Mouse (Mus musculus) ES-Bruce4 (cell line): ENCODE results near the gene Ece2. TPM values are rescaled to one million over a fixed set of nuclear protein-coding genes. Genes with fewer than 3 reads are reported as not detected.

Source experiments
- H3K27ac ChIP-seq: 2 replicates; pipeline ENCODE4 v1.5.1; 2012; ENCODE audit warnings: low read length, inconsistent platforms; ENCODE audit not compliant: insufficient read depth
- H3K27me3 ChIP-seq: 2 replicates; pipeline ENCODE4 v1.6.1; 2012; ENCODE audit warnings: mild to moderate bottlenecking, low read length, inconsistent platforms; ENCODE audit not compliant: control insufficient read depth, poor library complexity, insufficient read depth, severe bottlenecking
- H3K36me3 ChIP-seq: 2 replicates; pipeline ENCODE4 v1.6.1; 2012; ENCODE audit warnings: inconsistent platforms, mild to moderate bottlenecking, low read length, moderate library complexity; ENCODE audit not compliant: control insufficient read depth, poor library complexity, insufficient read depth, severe bottlenecking
- H3K4me1 ChIP-seq: one replicate; pipeline ENCODE4 v1.8.1; 2011; ENCODE audit warnings: low read length; ENCODE audit not compliant: control insufficient read depth, insufficient read depth
- H3K4me3 ChIP-seq: 2 replicates; pipeline ENCODE4 v1.5.1; 2011; ENCODE audit warnings: low read depth, mild to moderate bottlenecking, low read length
- H3K9ac ChIP-seq: 2 replicates; pipeline ENCODE4 v1.6.1; 2012; ENCODE audit warnings: low read depth, mild to moderate bottlenecking, inconsistent platforms; ENCODE audit not compliant: poor library complexity, severe bottlenecking
- H3K9me3 ChIP-seq: replicated peaks from 2 replicates; pipeline ENCODE4 v1.6.1; 2012; ENCODE audit warnings: mild to moderate bottlenecking, low read length, inconsistent platforms; ENCODE audit not compliant: control insufficient read depth, poor library complexity, insufficient read depth, severe bottlenecking
- CTCF ChIP-seq: IDR thresholded peaks from one replicate; pipeline ENCODE4 v1.8.1; 2011; ENCODE audit warnings: low read depth, low read length
- EP300 ChIP-seq: IDR thresholded peaks from 2 replicates; pipeline ENCODE4 v1.6.1; 2011; ENCODE audit warnings: low read depth, low read length; ENCODE audit not compliant: insufficient read depth
- POLR2A ChIP-seq: IDR thresholded peaks from one replicate; pipeline ENCODE4 v1.8.1; 2011; ENCODE audit warnings: low read length; ENCODE audit not compliant: insufficient read depth
- polyA plus RNA-seq: library from polyadenylated mRNA; stranded (reverse); fragments of >200 nt; gene quantifications from 2 replicates; pipeline ENCODE4 v1.2.4, GENCODE M21; 2011; ENCODE audit warnings: low read depth; ENCODE audit not compliant: missing spikeins, insufficient read depth, insufficient read length

The Ece2 gene
- polyA plus RNA-seq, 1 experiment: 3.4 TPM

GRCm38 (mm10) chr16:20670291-20670690 is 40.7 kb downstream of the Ece2 start:
- Histone ChIP-seq H3K4me1 (no peaks in the 10 kb centered on the region), H3K9ac (no peak overlapping the region), H3K36me3 (peaks cover 4% of the 10 kb centered on the region), H3K9me3 (no peaks in the 10 kb centered on the region), H3K4me3 (no peak overlapping the region), H3K27me3 (no peaks in the 10 kb centered on the region), H3K27ac (no peak overlapping the region)
- TF ChIP-seq CTCF (no peak), EP300 (no peak), POLR2A (no peak)

- H3K36me3 ChIP-seq: peaks cover 18% of the 10 kb centered on the region
- no peaks in the 10 kb centered on the region for H3K27me3 ChIP-seq
- peak overlapping the region; percentile 53; the same call in 1 of the 2 replicates for H3K27ac ChIP-seq
- TF ChIP-seq POLR2A (no peak), CTCF (no peak), EP300 (no peak)
- peak overlapping the region; percentile 98 for H3K9ac ChIP-seq
- no peaks in the 10 kb centered on the region for H3K9me3 ChIP-seq
- peak overlapping the region; percentile 41 for H3K4me3 ChIP-seq
- no peaks in the 10 kb centered on the region for H3K4me1 ChIP-seq
Observed at GRCm38 (mm10) chr16:20671886-20672285, 42.3 kb downstream of the Ece2 start.

- Histone ChIP-seq H3K27ac (0 out of 2 replicates have a peak overlapping the region, but pooled peaks have one; percentile 53), H3K4me1 (no peaks in the 10 kb centered on the region), H3K36me3 (peaks cover 24% of the 10 kb centered on the region), H3K9me3 (no peaks in the 10 kb centered on the region), H3K4me3 (peak overlapping the region; percentile 89), H3K9ac (peak overlapping the region; percentile 98), H3K27me3 (no peaks in the 10 kb centered on the region)
- TF ChIP-seq POLR2A (peak; percentile 45), CTCF (no peak)
Observed at GRCm38 (mm10) chr16:20672500-20672902, 42.9 kb downstream of the Ece2 start.

- Histone ChIP-seq H3K27ac (0 out of 2 replicates have a peak overlapping the region, but pooled peaks have one; percentile 53), H3K9ac (peak overlapping the region; percentile 98), H3K4me1 (no peaks in the 10 kb centered on the region), H3K9me3 (no peaks in the 10 kb centered on the region), H3K36me3 (peaks cover 31% of the 10 kb centered on the region), H3K27me3 (no peaks in the 10 kb centered on the region), H3K4me3 (peak overlapping the region; percentile 89)
- TF ChIP-seq POLR2A (no peak), CTCF (no peak), EP300 (no peak)
Observed at GRCm38 (mm10) chr16:20672965-20673705, 43.5 kb downstream of the Ece2 start.

GRCm38 (mm10) chr16:20673706-20674303 is 44.2 kb downstream of the Ece2 start:
- H3K4me1 ChIP-seq: no peaks in the 10 kb centered on the region
- H3K27ac ChIP-seq: 0 out of 2 replicates have a peak overlapping the region, but pooled peaks have one; percentile 53
- peak overlapping the region; percentile 98 for H3K9ac ChIP-seq
- peak overlapping the region; percentile 89 for H3K4me3 ChIP-seq
- TF ChIP-seq POLR2A (no peak), EP300 (no peak), CTCF (no peak)
- H3K9me3 ChIP-seq: no peaks in the 10 kb centered on the region
- H3K27me3 ChIP-seq: no peaks in the 10 kb centered on the region
- peaks cover 37% of the 10 kb centered on the region for H3K36me3 ChIP-seq

GRCm38 (mm10) chr16:20675213-20675612 is 45.6 kb downstream of the Ece2 start:
- peaks cover 51% of the 10 kb centered on the region for H3K36me3 ChIP-seq
- no peak for TF ChIP-seq POLR2A
- TF ChIP-seq EP300: no peak
- TF ChIP-seq CTCF: no peak
- H3K9me3 ChIP-seq: no peaks in the 10 kb centered on the region
- H3K9ac ChIP-seq: no peak overlapping the region
- H3K27me3 ChIP-seq: no peaks in the 10 kb centered on the region
- H3K4me1 ChIP-seq: no peaks in the 10 kb centered on the region
- H3K4me3 ChIP-seq: no peak overlapping the region
- H3K27ac ChIP-seq: no peak overlapping the region
